Mouse (Mus musculus) liver, embryonic 14.5 days (tissue): ENCODE measurements around the gene Glra1. TPM values are rescaled to one million over a fixed set of nuclear protein-coding genes. Genes with fewer than 3 reads are reported as not detected.

ENCODE experiments used
- ATAC-seq: fragments of 200-750 bp; cut with Nextera tagmentation; 2 replicates; pipeline ENCODE4 v1.8.0; 2017; ENCODE audit warnings: moderate number of reproducible peaks, mild to moderate bottlenecking, moderate library complexity; ENCODE audit not compliant: insufficient read depth
- DNase-seq, 3 experiments: peaks; one replicate each; pipeline ENCODE4 v3.0.0-alpha.2; 2012 to 2013; ENCODE audit warnings: low read depth in 3 of 3, low spot score in 3 of 3
- H3K27ac ChIP-seq: fragments of 300-500 bp; sonication (generic); 2 replicates; pipeline ENCODE4 v1.5.1; 2014; ENCODE audit warnings: moderate library complexity, mild to moderate bottlenecking, control low read depth, inconsistent platforms
- H3K27me3 ChIP-seq: fragments of 300-500 bp; sonication (generic); 2 replicates; pipeline ENCODE4 v1.6.1; 2014; ENCODE audit warnings: mild to moderate bottlenecking, low read length, moderate library complexity; ENCODE audit not compliant: control insufficient read depth, insufficient read depth
- H3K36me3 ChIP-seq: fragments of 300-500 bp; sonication (generic); replicated peaks from 2 replicates; pipeline ENCODE4 v1.6.1; 2014; ENCODE audit warnings: low read depth; ENCODE audit not compliant: control insufficient read depth, insufficient read depth
- H3K4me1 ChIP-seq, 2 experiments: fragments of 200-500 bp in 1 of 2; fragments of 300-500 bp in 1 of 2; sonication (generic) in 1 of 2; replicated peaks; 2 replicates each; pipeline ENCODE4 v1.6.1; 2012 to 2014; ENCODE audit warnings: antibody characterized with exemption in 1 of 2, inconsistent platforms in 1 of 2, low read length in 1 of 2; ENCODE audit not compliant: control insufficient read depth in 2 of 2, insufficient read depth in 2 of 2
- H3K4me2 ChIP-seq: fragments of 300-500 bp; sonication (generic); 2 replicates; pipeline ENCODE4 v1.6.1; 2014; ENCODE audit warnings: low read depth, mild to moderate bottlenecking, control low read depth, moderate library complexity
- H3K4me3 ChIP-seq, 2 experiments: fragments of 200-500 bp in 1 of 2; fragments of 300-500 bp in 1 of 2; sonication (generic) in 1 of 2; 2 replicates each; pipeline ENCODE4 v1.5.1; 2012 to 2014; ENCODE audit warnings: low read depth in 2 of 2, low read length in 2 of 2, mild to moderate bottlenecking in 2 of 2, control low read depth in 1 of 2, inconsistent platforms in 1 of 2, moderate library complexity in 1 of 2; ENCODE audit not compliant: insufficient read depth in 1 of 2
- H3K9ac ChIP-seq: fragments of 300-500 bp; sonication (generic); replicated peaks from 2 replicates; pipeline ENCODE4 v1.6.1; 2014; ENCODE audit warnings: mild to moderate bottlenecking, control low read depth, moderate library complexity
- H3K9me3 ChIP-seq: fragments of 300-500 bp; sonication (generic); 2 replicates; pipeline ENCODE4 v1.6.1; 2016; ENCODE audit warnings: low read length, mixed read lengths; ENCODE audit not compliant: control insufficient read depth
- CTCF ChIP-seq: IDR thresholded peaks from 2 replicates; pipeline ENCODE4 v1.5.1; 2016; ENCODE audit warnings: antibody characterized with exemption, low read depth, control low read depth
- EP300 ChIP-seq: IDR thresholded peaks from 2 replicates; pipeline ENCODE4 v1.6.1; 2016; ENCODE audit warnings: antibody characterized with exemption, low read depth
- WGBS: fragments of 180-500 bp; shearing (Covaris S2); extraction: QIAGEN DNeasy Blood & Tissue Kit; methylation state at CpG from one replicate; pipeline ENCODE4 v1.1.7; 2014; ENCODE audit not compliant: insufficient replicate concordance; 5-methylcytosine and 5-hydroxymethylcytosine counted together
- polyA plus RNA-seq, 2 experiments: library from polyadenylated mRNA; depleted of rRNA in 1 of 2; stranded (reverse) in 1 of 2; unstranded in 1 of 2; fragments of >200 nt; fragmentation: Nextera tagmentation in 1 of 2; extraction: Ambion mirVana in 1 of 2; gene quantifications; 2 replicates each; pipeline versions ENCODE4 v1.2.1 to v1.2.3; 2012 to 2014

The Glra1 gene
- polyA plus RNA-seq, 2 experiments, result not detected

GRCm38 (mm10) chr11:55501955-55502531 lies 106.0 kb downstream of the Glra1 start:
- no peak for DNase-seq
- no peak overlapping the region for H3K9ac ChIP-seq
- no peak overlapping the region for H3K27ac ChIP-seq
- H3K4me1 ChIP-seq, result no peaks in the 10 kb centered on the region
- no peak overlapping the region for H3K4me2 ChIP-seq
- WGBS, result 76% methylated on average over 8 of the region's 8 CpGs
- H3K4me3 ChIP-seq, result no peak overlapping the region
- peaks cover 34% of the 10 kb centered on the region for H3K36me3 ChIP-seq
- H3K27me3 ChIP-seq, result no peaks in the 10 kb centered on the region
- ATAC-seq, result no peak
- TF ChIP-seq EP300 (no peak), CTCF (no peak)
- no peaks in the 10 kb centered on the region for H3K9me3 ChIP-seq

- ATAC-seq (peak; percentile 51), DNase-seq (peak in 2 of 3 experiments; percentile 15 to 42)
- Histone ChIP-seq H3K4me3 (no peak overlapping the region), H3K27me3 (no peaks in the 10 kb centered on the region), H3K4me1 (no peaks in the 10 kb centered on the region), H3K36me3 (peaks cover 71% of the 10 kb centered on the region), H3K4me2 (no peak overlapping the region), H3K27ac (no peak overlapping the region), H3K9me3 (no peaks in the 10 kb centered on the region), H3K9ac (no peak overlapping the region)
- WGBS, result 54% methylated on average over 5 of the region's 5 CpGs
- TF ChIP-seq EP300 (no peak), CTCF (peak; percentile 88)
Measured at GRCm38 (mm10) chr11:55497885-55498284, 110.1 kb downstream of the Glra1 start.

GRCm38 (mm10) chr11:55496158-55496557 lies 111.8 kb downstream of the Glra1 start:
- TF ChIP-seq EP300, result no peak
- TF ChIP-seq CTCF, result no peak
- no peak for ATAC-seq
- H3K9ac ChIP-seq, result no peak overlapping the region
- H3K4me3 ChIP-seq, result no peak overlapping the region
- H3K9me3 ChIP-seq, result no peaks in the 10 kb centered on the region
- H3K27me3 ChIP-seq, result no peaks in the 10 kb centered on the region
- WGBS, result 84% methylated on average over 6 of the region's 6 CpGs
- H3K4me2 ChIP-seq, result no peak overlapping the region
- no peaks in the 10 kb centered on the region for H3K4me1 ChIP-seq
- no peak for DNase-seq
- H3K36me3 ChIP-seq, result peaks cover 89% of the 10 kb centered on the region
- no peak overlapping the region for H3K27ac ChIP-seq

GRCm38 (mm10) chr11:55485443-55485842 lies 122.6 kb downstream of the Glra1 start:
- H3K4me2 ChIP-seq, result no peak overlapping the region
- no peak for ATAC-seq
- H3K27ac ChIP-seq, result no peak overlapping the region
- TF ChIP-seq EP300, result no peak
- TF ChIP-seq CTCF, result no peak
- peaks cover 70% of the 10 kb centered on the region for H3K36me3 ChIP-seq
- no peak overlapping the region for H3K4me3 ChIP-seq
- no peaks in the 10 kb centered on the region for H3K27me3 ChIP-seq
- no peak overlapping the region for H3K9ac ChIP-seq
- 89% methylated on average over 7 of the region's 7 CpGs for WGBS
- DNase-seq, result no peak
- no peaks in the 10 kb centered on the region for H3K9me3 ChIP-seq
- H3K4me1 ChIP-seq, result no peaks in the 10 kb centered on the region

GRCm38 (mm10) chr11:55473219-55473618 lies 134.8 kb downstream of the Glra1 start:
- no peak for TF ChIP-seq EP300
- no peak for TF ChIP-seq CTCF
- no peaks in the 10 kb centered on the region for H3K9me3 ChIP-seq
- peaks cover 19% of the 10 kb centered on the region for H3K36me3 ChIP-seq
- peaks cover 13 to 32% of the 10 kb centered on the region in 2 experiments for H3K4me1 ChIP-seq
- H3K4me2 ChIP-seq, result peak overlapping the region; percentile 98
- no peaks in the 10 kb centered on the region for H3K27me3 ChIP-seq
- DNase-seq, result no peak
- no peak overlapping the region; the same call in 1 of the 2 replicates for H3K27ac ChIP-seq
- H3K4me3 ChIP-seq, result no peak overlapping the region; a peak in 1 of 4 replicates
- no peak for ATAC-seq
- WGBS, result 51% methylated on average over 3 of the region's 3 CpGs
- H3K9ac ChIP-seq, result no peak overlapping the region; the same call in 1 of the 2 replicates
